Comparison of ENCODE assay signal across 13 mouse cellular contexts in the genomic region with DNA sequence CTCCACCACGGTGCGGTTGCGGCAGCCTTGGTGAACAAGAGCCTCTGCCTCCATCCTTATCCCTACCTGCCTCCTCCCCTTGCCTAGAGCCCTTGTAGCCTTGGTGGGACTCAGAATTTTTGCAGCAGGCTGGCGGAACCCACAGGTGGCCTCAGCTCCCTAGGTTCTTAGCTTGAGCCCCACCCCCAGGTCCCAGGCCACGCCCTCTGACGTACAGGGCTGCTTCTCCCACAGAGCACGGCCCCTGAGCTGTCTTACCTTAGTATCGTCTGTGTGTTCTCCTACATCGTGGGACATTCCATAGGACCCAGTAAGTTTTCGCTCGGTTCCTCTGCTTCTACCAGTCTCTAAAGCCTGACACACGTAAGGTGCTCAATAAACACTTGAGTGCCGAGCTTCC. TPM values are rescaled to one million over a fixed set of nuclear protein-coding genes. Genes with fewer than 3 reads are reported as not detected.
A peak's percentile ranks its signal among the peaks of the same experiment; 100 is the strongest.
DNase-seq lines count a peak whose midpoint lies in the region; ATAC-seq lines count a peak whose summit lies in the region.
"Had no signal": no experiment of that assay in that cellular context is flagged by ENCODE, and none has a peak within 500 bp of the region (broad histone marks: within the 10 kb centered on the region; RNA-seq: fewer than 3 reads in every experiment).

No protein-coding gene starts in this region.

- H3K27ac ChIP-seq in midbrain, embryonic 10.5 days (replicated peaks): no peak overlapping the region
- no peak overlapping the region for H3K27ac ChIP-seq in midbrain, embryonic 11.5 days (ENCODE audit: low read depth, low read length)
- no peak overlapping the region for H3K27ac ChIP-seq in embryonic facial prominence, embryonic 14.5 days (replicated peaks; ENCODE audit: low read depth, low read length)
- no peak overlapping the region for H3K27ac ChIP-seq in liver, embryonic 13.5 days
- H3K27ac ChIP-seq: gastrocnemius, adult 2 months had no signal

- no peak for ATAC-seq in midbrain, embryonic 11.5 days (ENCODE audit: low FRiP score)
- peak; percentile 70; the same call in 1 of the 2 replicates for ATAC-seq in embryonic facial prominence, embryonic 14.5 days (ENCODE audit: low read depth)
- no peak for ATAC-seq in liver, embryonic 13.5 days (ENCODE audit: low read depth)
- ATAC-seq in erythroid progenitor cell, adult 5-6 weeks (replicated peaks; ENCODE audit: low FRiP score, poor library complexity, severe bottlenecking): no peak

- no peak overlapping the region for H3K9ac ChIP-seq in midbrain, embryonic 11.5 days (ENCODE audit: low read length)
- H3K9ac ChIP-seq in embryonic facial prominence, embryonic 14.5 days (ENCODE audit: low read depth, low read length): no peak overlapping the region
- H3K9ac ChIP-seq in liver, embryonic 13.5 days: no peak overlapping the region

- peaks cover 15% of the 10 kb centered on the region for H3K4me1 ChIP-seq in midbrain, embryonic 10.5 days
- H3K4me1 ChIP-seq in midbrain, embryonic 11.5 days (ENCODE audit: control insufficient read depth, insufficient read depth, low read length): no peaks in the 10 kb centered on the region
- no peaks in the 10 kb centered on the region for H3K4me1 ChIP-seq in embryonic facial prominence, embryonic 14.5 days (ENCODE audit: control insufficient read depth, insufficient read depth, low read length)
- peaks cover 5% of the 10 kb centered on the region for H3K4me1 ChIP-seq in liver, embryonic 13.5 days (replicated peaks)

- no peak for DNase-seq in midbrain, embryonic 10.5 days (ENCODE audit: low spot score)
- DNase-seq in midbrain, embryonic 11.5 days (ENCODE audit: low spot score, missing footprints): no peak
- no peak for DNase-seq in embryonic facial prominence, embryonic 14.5 days (ENCODE audit: low spot score)
- no peak for DNase-seq in liver, embryonic 13.5 days
- peak; percentile 58 for DNase-seq in testis, postnatal 14 days (ENCODE audit: low spot score)
- no peak for DNase-seq in spleen, postnatal 36 days (ENCODE audit: low spot score in 2 of 2)
- DNase-seq: adrenal gland, adult 2 months; gastrocnemius, adult 2 months had no signal

- peaks cover 17% of the 10 kb centered on the region; the same call in 1 of the 2 replicates for H3K9me3 ChIP-seq in midbrain, embryonic 10.5 days (replicated peaks)
- H3K9me3 ChIP-seq in midbrain, embryonic 11.5 days (ENCODE audit: control insufficient read depth, low read length): no peaks in the 10 kb centered on the region
- peaks cover 10% of the 10 kb centered on the region; the same call in 1 of the 2 replicates for H3K9me3 ChIP-seq in embryonic facial prominence, embryonic 14.5 days (ENCODE audit: control insufficient read depth, low read length)
- 0 out of 2 replicates have a peak, but pooled peaks cover 8% of the 10 kb centered on the region for H3K9me3 ChIP-seq in liver, embryonic 13.5 days (replicated peaks)

- 38% methylated on average over 13 of the region's 13 CpGs for WGBS in midbrain, embryonic 10.5 days
- WGBS in midbrain, embryonic 11.5 days: 39% methylated on average over 13 of the region's 13 CpGs
- 38% methylated on average over 13 of the region's 13 CpGs for WGBS in embryonic facial prominence, embryonic 14.5 days
- 39% methylated on average over 13 of the region's 13 CpGs for WGBS in liver, embryonic 13.5 days (ENCODE audit: insufficient replicate concordance)

- H3K36me3 ChIP-seq in midbrain, embryonic 10.5 days: no peaks in the 10 kb centered on the region
- no peaks in the 10 kb centered on the region for H3K36me3 ChIP-seq in midbrain, embryonic 11.5 days (ENCODE audit: control insufficient read depth, insufficient read depth, low read length)
- no peaks in the 10 kb centered on the region for H3K36me3 ChIP-seq in embryonic facial prominence, embryonic 14.5 days (ENCODE audit: control insufficient read depth, insufficient read depth, low read length)
- no peaks in the 10 kb centered on the region for H3K36me3 ChIP-seq in liver, embryonic 13.5 days

- 0 out of 2 replicates have a peak, but pooled peaks cover 3% of the 10 kb centered on the region for H3K27me3 ChIP-seq in midbrain, embryonic 10.5 days (ENCODE audit: low read depth, poor library complexity, severe bottlenecking)
- H3K27me3 ChIP-seq in midbrain, embryonic 11.5 days (ENCODE audit: control insufficient read depth, insufficient read depth, low read length): no peaks in the 10 kb centered on the region
- no peaks in the 10 kb centered on the region for H3K27me3 ChIP-seq in embryonic facial prominence, embryonic 14.5 days (replicated peaks; ENCODE audit: control insufficient read depth, insufficient read depth, low read length)
- no peaks in the 10 kb centered on the region for H3K27me3 ChIP-seq in liver, embryonic 13.5 days

- H3K4me2 ChIP-seq in midbrain, embryonic 11.5 days: no peak overlapping the region
- no peak overlapping the region for H3K4me2 ChIP-seq in embryonic facial prominence, embryonic 14.5 days (ENCODE audit: low read depth, low read length)
- H3K4me2 ChIP-seq in liver, embryonic 13.5 days: peak overlapping the region; percentile 17; the same call in 1 of the 2 replicates

- peak overlapping the region; percentile 18; the same call in 1 of the 2 replicates for H3K4me3 ChIP-seq in midbrain, embryonic 10.5 days
- no peak overlapping the region for H3K4me3 ChIP-seq in midbrain, embryonic 11.5 days (ENCODE audit: low read depth, low read length)
- no peak overlapping the region for H3K4me3 ChIP-seq in embryonic facial prominence, embryonic 14.5 days (ENCODE audit: low read depth, low read length)
- no peak overlapping the region for H3K4me3 ChIP-seq in liver, embryonic 13.5 days (replicated peaks)
- H3K4me3 ChIP-seq: gastrocnemius, adult 2 months had no signal

RNA-seq across cellular contexts. Expression of a gene that starts 16.1 kb away (rescaled TPM):
- not detected in 2 replicates for polyA plus RNA-seq in midbrain, embryonic 10.5 days (2016; fragmentation: Nextera tagmentation; extraction: Ambion mirVana)
- polyA plus RNA-seq in midbrain, embryonic 11.5 days (2014; fragmentation: Nextera tagmentation; extraction: Ambion mirVana): not detected in 2 replicates
- not detected in 2 replicates for polyA plus RNA-seq in embryonic facial prominence, embryonic 14.5 days (2014; fragmentation: Nextera tagmentation; extraction: Ambion mirVana)
- polyA plus RNA-seq in liver, embryonic 13.5 days (2015; fragmentation: Nextera tagmentation; extraction: Ambion mirVana): 0.21 TPM in 1 of 2 replicates, not detected in the other
- not detected in 2 replicates for total RNA-seq in erythroid progenitor cell, adult 5-6 weeks (2015; ENCODE audit: low replicate concordance)
- total RNA-seq in erythroid progenitor cell, adult 5-6 weeks (2017; ENCODE audit: low replicate concordance): not detected in 2 replicates
- total RNA-seq: adrenal gland, adult 2 months; gastrocnemius, adult 2 months; hematopoietic stem cell, adult 5-6 weeks; left cerebral cortex, postnatal 36 days; MEL; monocyte, adult 5-6 weeks had no signal
- polyA plus RNA-seq: adrenal gland, adult 2 months had no signal

RNA-seq across cellular contexts. Expression of a gene that starts 36.3 kb away (rescaled TPM):
- 0.12 TPM in 1 of 2 replicates, not detected in the other for polyA plus RNA-seq in midbrain, embryonic 10.5 days (2016; fragmentation: Nextera tagmentation; extraction: Ambion mirVana)
- 0.25 TPM in 1 of 2 replicates, not detected in the other for polyA plus RNA-seq in midbrain, embryonic 11.5 days (2014; fragmentation: Nextera tagmentation; extraction: Ambion mirVana)
- polyA plus RNA-seq in embryonic facial prominence, embryonic 14.5 days (2014; fragmentation: Nextera tagmentation; extraction: Ambion mirVana): not detected in 2 replicates
- not detected in 2 replicates for polyA plus RNA-seq in liver, embryonic 13.5 days (2015; fragmentation: Nextera tagmentation; extraction: Ambion mirVana)
- not detected in 2 replicates for total RNA-seq in erythroid progenitor cell, adult 5-6 weeks (2015; ENCODE audit: low replicate concordance)
- not detected in 2 replicates for total RNA-seq in erythroid progenitor cell, adult 5-6 weeks (2017; ENCODE audit: low replicate concordance)
- total RNA-seq: gastrocnemius, adult 2 months; hematopoietic stem cell, adult 5-6 weeks; left cerebral cortex, postnatal 36 days; MEL; monocyte, adult 5-6 weeks had no signal
- polyA plus RNA-seq: adrenal gland, adult 2 months had no signal

RNA-seq across cellular contexts. Expression of a gene that starts 45.8 kb away (rescaled TPM):
- polyA plus RNA-seq in midbrain, embryonic 10.5 days (2016; fragmentation: Nextera tagmentation; extraction: Ambion mirVana): 1.3 and 1.8 TPM in 2 replicates
- 1.1 and 1.6 TPM in 2 replicates for polyA plus RNA-seq in midbrain, embryonic 11.5 days (2014; fragmentation: Nextera tagmentation; extraction: Ambion mirVana)
- 3.2 and 3.5 TPM in 2 replicates for polyA plus RNA-seq in embryonic facial prominence, embryonic 14.5 days (2014; fragmentation: Nextera tagmentation; extraction: Ambion mirVana)
- polyA plus RNA-seq in liver, embryonic 13.5 days (2015; fragmentation: Nextera tagmentation; extraction: Ambion mirVana): 0.22 and 0.23 TPM in 2 replicates
- total RNA-seq in erythroid progenitor cell, adult 5-6 weeks (2015; ENCODE audit: low replicate concordance): not detected in 2 replicates
- not detected in 2 replicates for total RNA-seq in erythroid progenitor cell, adult 5-6 weeks (2017; ENCODE audit: low replicate concordance)
- total RNA-seq: gastrocnemius, adult 2 months; hematopoietic stem cell, adult 5-6 weeks had no signal
